13 mouse cellular contexts compared by ENCODE assay signal in the genomic region with DNA sequence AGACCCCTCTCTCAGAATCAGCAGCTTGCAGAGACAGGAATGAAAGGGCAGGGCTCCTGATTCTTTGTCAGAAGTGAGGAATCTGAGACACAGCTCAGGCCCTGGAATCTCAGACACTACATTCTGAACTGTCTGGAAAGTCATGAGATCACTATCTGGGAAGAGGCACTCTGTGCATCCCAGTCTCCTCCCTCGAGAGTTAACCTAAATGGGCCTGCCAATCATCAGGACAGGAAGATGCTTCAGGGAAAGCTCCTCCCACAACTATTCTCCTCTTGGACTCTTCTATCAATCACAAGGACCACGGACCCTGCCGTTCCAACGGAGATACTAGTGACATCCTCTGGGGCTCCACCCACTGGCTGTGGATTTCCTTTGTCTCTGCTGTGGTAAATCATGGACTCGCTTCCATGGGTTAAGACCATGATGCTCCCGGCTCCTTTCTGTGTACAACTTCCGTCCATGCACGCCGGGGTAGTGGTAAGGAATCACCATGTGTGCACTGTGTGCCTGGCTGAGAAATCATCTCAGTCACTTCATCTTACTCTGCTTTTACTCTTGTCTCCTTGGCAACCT.
DNase-seq lines count a peak whose midpoint lies in the region; ATAC-seq and TF ChIP-seq lines count a peak whose summit lies in the region.
"Had no signal": no experiment of that assay in that cellular context is flagged by ENCODE, and none has a peak within 500 bp of the region (broad histone marks: within the 10 kb centered on the region; RNA-seq: fewer than 3 reads in every experiment).

No protein-coding gene starts in this region.

- no peaks in the 10 kb centered on the region for H3K27me3 ChIP-seq in lung, embryonic 16.5 days (ENCODE audit: control insufficient read depth, insufficient read depth, low read depth, low read length)
- H3K27me3 ChIP-seq in stomach, embryonic 14.5 days (ENCODE audit: control insufficient read depth, insufficient read depth, low read length) = no peaks in the 10 kb centered on the region

- H3K36me3 ChIP-seq in lung, embryonic 16.5 days (ENCODE audit: control insufficient read depth, insufficient read depth, low read length) = no peaks in the 10 kb centered on the region
- H3K36me3 ChIP-seq in stomach, embryonic 14.5 days (ENCODE audit: control insufficient read depth, insufficient read depth, low read length) = no peaks in the 10 kb centered on the region

- intact Hi-C loops in heart, postnatal 10 days (cut with DNase I) = no loop called here
- intact Hi-C loops in left cerebral cortex, postnatal 10 days (cut with DNase I) = no loop called here

- H3K4me1 ChIP-seq in lung, embryonic 16.5 days (replicated peaks; ENCODE audit: control insufficient read depth, insufficient read depth, low read length) = peaks cover 12% of the 10 kb centered on the region; the same call in 1 of the 2 replicates
- H3K4me1 ChIP-seq in embryonic fibroblast, embryonic 13.5 days (ENCODE audit: control insufficient read depth, insufficient read depth, low read length) = peaks cover 26% of the 10 kb centered on the region
- peaks cover 23% of the 10 kb centered on the region for H3K4me1 ChIP-seq in stomach, embryonic 14.5 days (ENCODE audit: control insufficient read depth, insufficient read depth, low read length)

- peak; percentile 29; the same call in 1 of the 2 replicates for ATAC-seq in lung, embryonic 16.5 days (ENCODE audit: low read depth)
- no peak for ATAC-seq in stomach, embryonic 14.5 days (ENCODE audit: insufficient number of reproducible peaks, insufficient read depth, low FRiP score, low read depth)
- ATAC-seq: forebrain, embryonic 14.5 days; liver, postnatal 0 days had no signal

- no peaks in the 10 kb centered on the region for H3K9me3 ChIP-seq in lung, embryonic 16.5 days (ENCODE audit: control insufficient read depth, low read length)
- no peaks in the 10 kb centered on the region for H3K9me3 ChIP-seq in stomach, embryonic 14.5 days (ENCODE audit: control insufficient read depth, low read depth, low read length)

- no peak for TF ChIP-seq CTCF in embryonic fibroblast, embryonic 13.5 days (IDR thresholded peaks at IDR 0.05; ENCODE audit: borderline replicate concordance, insufficient read depth, low read length)

- H3K27ac ChIP-seq in lung, embryonic 16.5 days (ENCODE audit: low read length) = no peak overlapping the region
- peak overlapping the region; percentile 96 for H3K27ac ChIP-seq in embryonic fibroblast, embryonic 13.5 days (ENCODE audit: insufficient read depth, low read length)
- peak overlapping the region; percentile 61 for H3K27ac ChIP-seq in stomach, embryonic 14.5 days (ENCODE audit: low read length)

- WGBS in lung, embryonic 16.5 days = 43% methylated on average over 9 of the region's 9 CpGs
- 55% methylated on average over 9 of the region's 9 CpGs for WGBS in stomach, embryonic 14.5 days

- no peak overlapping the region for H3K4me3 ChIP-seq in lung, embryonic 16.5 days (ENCODE audit: low read length)
- H3K4me3 ChIP-seq in embryonic fibroblast, embryonic 13.5 days (ENCODE audit: insufficient read depth, low read length) = no peak overlapping the region
- H3K4me3 ChIP-seq in stomach, embryonic 14.5 days (ENCODE audit: low read depth, low read length) = no peak overlapping the region

- peak; percentile 7; the same call in 1 of the 2 replicates for TF ChIP-seq POLR2A in embryonic fibroblast, embryonic 13.5 days (IDR thresholded peaks at IDR 0.05; ENCODE audit: low read depth, low read length)

- DNase-seq in heart, adult 11 months = peak; percentile 78
- no peak for DNase-seq in heart, postnatal 10 days
- DNase-seq in lung, postnatal 36 days = no peak
- no peak for DNase-seq in thymus, adult 18-20 months
- DNase-seq in left cerebral cortex, postnatal 10 days (ENCODE audit: extremely low spot score in 1 of 2, low spot score in 2 of 2) = no peak
- DNase-seq: cerebellum, postnatal 14 days; kidney, postnatal 10 days; liver, postnatal 0 days; thymus, postnatal 4 days had no signal

- H3K9ac ChIP-seq in lung, embryonic 16.5 days (ENCODE audit: low read length) = no peak overlapping the region
- no peak overlapping the region for H3K9ac ChIP-seq in stomach, embryonic 14.5 days (replicated peaks; ENCODE audit: low read depth, low read length)
- H3K9ac ChIP-seq: liver, postnatal 0 days had no signal

- no peak overlapping the region for H3K4me2 ChIP-seq in lung, embryonic 16.5 days (ENCODE audit: low read depth, low read length)
- H3K4me2 ChIP-seq in stomach, embryonic 14.5 days (replicated peaks; ENCODE audit: low read depth, low read length) = no peak overlapping the region
